In the genomic region with DNA sequence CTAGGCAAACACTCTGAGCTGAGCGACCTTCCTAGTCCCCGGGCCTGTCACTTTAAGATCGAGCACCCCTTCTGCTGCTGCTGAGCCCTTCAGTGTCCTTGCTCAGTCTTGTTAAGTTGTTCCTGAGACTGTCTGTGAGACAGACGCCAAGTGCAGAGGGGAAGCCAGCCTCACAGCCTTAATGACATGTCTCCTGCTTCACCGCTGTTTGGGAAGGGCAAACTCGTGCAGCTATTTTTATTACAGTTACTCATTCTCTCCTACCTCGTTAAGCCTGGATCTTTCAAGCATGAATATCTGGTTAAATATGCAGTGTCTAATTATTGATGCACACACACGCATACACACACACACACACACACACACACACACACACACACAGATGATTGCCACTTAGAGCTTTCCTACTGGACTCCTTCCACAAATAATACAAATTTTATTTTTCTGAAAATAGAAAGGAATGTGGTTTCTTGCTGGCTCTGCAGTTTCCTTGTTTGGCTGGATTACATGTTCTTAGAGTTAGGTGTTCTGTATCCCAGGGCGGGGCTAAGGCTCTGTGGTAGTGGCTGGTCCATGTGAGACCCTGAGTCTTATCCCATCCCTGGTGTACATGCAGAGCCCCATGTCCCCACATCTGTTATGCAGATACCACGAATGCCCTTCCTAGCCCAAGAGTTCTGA, we compare ENCODE assay signal across 9 mouse cellular contexts. TPM values are rescaled to one million over a fixed set of nuclear protein-coding genes. Genes with fewer than 3 reads are reported as not detected.
DNase-seq lines count a peak whose midpoint lies in the region; ATAC-seq and TF ChIP-seq lines count a peak whose summit lies in the region.
"Had no signal": no experiment of that assay in that cellular context is flagged by ENCODE, and none has a peak within 500 bp of the region (broad histone marks: within the 10 kb centered on the region; RNA-seq: fewer than 3 reads in every experiment).

No protein-coding gene starts in this region.

- H3K4me1 ChIP-seq in intestine, postnatal 0 days (replicated peaks; ENCODE audit: control insufficient read depth, insufficient read depth, low read length), result peaks cover 10% of the 10 kb centered on the region
- H3K4me1 ChIP-seq in neural tube, embryonic 13.5 days (replicated peaks), result peaks cover 77% of the 10 kb centered on the region

- DNase-seq in left cerebral cortex, adult 2 months (ENCODE audit: extremely low spot score in 1 of 2, low spot score in 2 of 2), result peak in 1 of 2 experiments; percentile 38
- no peak for DNase-seq in left cerebral cortex, postnatal 4 days
- peak; percentile 66 for DNase-seq in adrenal gland, adult 8-10 months
- DNase-seq in gastrocnemius, postnatal 14 days, result peak; percentile 74
- no peak for DNase-seq in cerebellum, postnatal 25 days
- DNase-seq in urinary bladder, postnatal 4 days (ENCODE audit: low spot score in 2 of 2), result no peak

- no peaks in the 10 kb centered on the region for H3K9me3 ChIP-seq in intestine, postnatal 0 days (ENCODE audit: control insufficient read depth)
- no peaks in the 10 kb centered on the region for H3K9me3 ChIP-seq in neural tube, embryonic 13.5 days

- no peaks in the 10 kb centered on the region for H3K36me3 ChIP-seq in intestine, postnatal 0 days (ENCODE audit: control insufficient read depth, insufficient read depth)
- H3K36me3 ChIP-seq in neural tube, embryonic 13.5 days, result no peaks in the 10 kb centered on the region

- no peak overlapping the region for H3K4me3 ChIP-seq in left cerebral cortex, adult 2 months
- H3K4me3 ChIP-seq in intestine, postnatal 0 days (ENCODE audit: low read depth, low read length), result no peak overlapping the region
- H3K4me3 ChIP-seq in neural tube, embryonic 13.5 days, result no peak overlapping the region

- no peak overlapping the region for H3K9ac ChIP-seq in intestine, postnatal 0 days (ENCODE audit: low read depth, low read length)
- 0 out of 2 replicates have a peak overlapping the region, but pooled peaks have one; percentile 8 for H3K9ac ChIP-seq in neural tube, embryonic 13.5 days

- ATAC-seq in intestine, postnatal 0 days, result no peak
- ATAC-seq in neural tube, embryonic 13.5 days (ENCODE audit: low read depth), result no peak

- H3K27me3 ChIP-seq in intestine, postnatal 0 days (replicated peaks; ENCODE audit: control insufficient read depth, insufficient read depth, low read length), result no peaks in the 10 kb centered on the region
- no peaks in the 10 kb centered on the region for H3K27me3 ChIP-seq in neural tube, embryonic 13.5 days

- WGBS in intestine, postnatal 0 days, result 42% methylated on average over 10 of the region's 10 CpGs
- 43% methylated on average over 10 of the region's 10 CpGs for WGBS in neural tube, embryonic 13.5 days

- TF ChIP-seq CTCF in left cerebral cortex, adult 2 months (IDR thresholded peaks at IDR 0.05), result no peak
- TF ChIP-seq CTCF in intestine, postnatal 0 days (IDR thresholded peaks at IDR 0.05; ENCODE audit: low read depth), result no peak

- peak overlapping the region; percentile 97 for H3K27ac ChIP-seq in left cerebral cortex, adult 2 months
- H3K27ac ChIP-seq in intestine, postnatal 0 days (ENCODE audit: low read depth, low read length), result peak overlapping the region; percentile 46; the same call in 1 of the 2 replicates
- H3K27ac ChIP-seq in neural tube, embryonic 13.5 days (replicated peaks), result peak overlapping the region; percentile 99

- H3K4me2 ChIP-seq in intestine, postnatal 0 days (replicated peaks; ENCODE audit: low read depth), result no peak overlapping the region
- H3K4me2 ChIP-seq in neural tube, embryonic 13.5 days, result no peak overlapping the region

- intact Hi-C loops in left cerebral cortex, adult 2 months (cut with DNase I), result loop anchor here (5.0 kb wide), 2 partner anchors 283 to 418 kb away; no protein-coding TSS in a partner anchor
- intact Hi-C loops in left cerebral cortex, postnatal 4 days (cut with DNase I), result loop anchor here (5.0 to 10.0 kb wide), 3 partner anchors 133 to 415 kb away; no protein-coding TSS in a partner anchor
- intact Hi-C loops in gastrocnemius, postnatal 14 days (cut with DNase I; ENCODE audit: low total_unique reads), result loop anchor here (5.0 to 10.0 kb wide), 2 partner anchors 295 to 418 kb away; no protein-coding TSS in a partner anchor

RNA-seq across cellular contexts. Expression of gene Hacl1, which starts 18.6 kb away (rescaled TPM):
- 1 to 10 TPM; 4.4 to 6.7 TPM for total RNA-seq in left cerebral cortex, adult 2 months (2021)
- 1 to 10 TPM; 4.9 to 6.0 TPM for total RNA-seq in left cerebral cortex, postnatal 4 days (2021)
- 10 to 100 TPM; 30.2 to 50.3 (median 41.6) TPM for total RNA-seq in adrenal gland, adult 8-10 months (2022)
- 1 to 10 TPM; 7.3 to 8.1 TPM for total RNA-seq in gastrocnemius, postnatal 14 days (2021)
- 35.5 and 41.3 TPM in 2 replicates for polyA plus RNA-seq in intestine, postnatal 0 days (2015; fragmentation: Nextera tagmentation; extraction: Ambion mirVana)
- polyA plus RNA-seq in neural tube, embryonic 13.5 days (2015; fragmentation: Nextera tagmentation; extraction: Ambion mirVana), result 8.8 and 9.9 TPM in 2 replicates

RNA-seq across cellular contexts. Expression of gene Btd, which starts 18.8 kb away (rescaled TPM):
- 1 to 10 TPM; 8.4 to 8.8 TPM for total RNA-seq in left cerebral cortex, adult 2 months (2021)
- total RNA-seq in left cerebral cortex, postnatal 4 days (2021), result 1 to 10 TPM; 9.5 to 10.0 TPM
- total RNA-seq in adrenal gland, adult 8-10 months (2022), result 10 to 100 TPM; 49.5 to 78.3 (median 62.2) TPM
- total RNA-seq in gastrocnemius, postnatal 14 days (2021), result 1 to 10 TPM; 7.0 to 7.4 TPM
- 45.5 and 48.5 TPM in 2 replicates for polyA plus RNA-seq in intestine, postnatal 0 days (2015; fragmentation: Nextera tagmentation; extraction: Ambion mirVana)
- 16.9 and 17.8 TPM in 2 replicates for polyA plus RNA-seq in neural tube, embryonic 13.5 days (2015; fragmentation: Nextera tagmentation; extraction: Ambion mirVana)

RNA-seq across cellular contexts. Expression of gene Gm49387, which starts 19.0 kb away (rescaled TPM):
- not detected for total RNA-seq in left cerebral cortex, adult 2 months (2021)
- total RNA-seq in left cerebral cortex, postnatal 4 days (2021), result not detected
- total RNA-seq in adrenal gland, adult 8-10 months (2022), result not detected
- total RNA-seq in gastrocnemius, postnatal 14 days (2021), result not detected
- 0.94 TPM in 1 of 2 replicates, not detected in the other for polyA plus RNA-seq in intestine, postnatal 0 days (2015; fragmentation: Nextera tagmentation; extraction: Ambion mirVana)
- polyA plus RNA-seq in neural tube, embryonic 13.5 days (2015; fragmentation: Nextera tagmentation; extraction: Ambion mirVana), result 0.73 TPM in 1 of 2 replicates, not detected in the other
- total RNA-seq: hematopoietic stem cell, adult 5-6 weeks had no signal

Comparison
In these comparisons a context has a peak if more than half of its experiments do, and no peak if none do; other contexts are left out.
1. DNase-seq: peak in adrenal gland, adult 8-10 months (single experiment) and gastrocnemius, postnatal 14 days (single experiment); none in left cerebral cortex, postnatal 4 days (single experiment), cerebellum, postnatal 25 days (0 of 2) and urinary bladder, postnatal 4 days (0 of 2).
2. H3K27ac ChIP-seq: peak in every context shown above with its lines; median percentile 99 in neural tube, embryonic 13.5 days; 97 in left cerebral cortex, adult 2 months; 46 in intestine, postnatal 0 days.
3. RNA of gene Btd, which starts 18.8 kb away (total RNA-seq): 49.5 to 78.3 TPM in adrenal gland, adult 8-10 months; 9.5 to 10.0 TPM in left cerebral cortex, postnatal 4 days, 8.4 to 8.8 TPM in left cerebral cortex, adult 2 months and 7.0 to 7.4 TPM in gastrocnemius, postnatal 14 days; every median in the first group is over 4 times any median in the second.